Mouse (Mus musculus) stomach, embryonic 14.5 days (tissue): ENCODE results near the gene Fam171a2. TPM values are rescaled to one million over a fixed set of nuclear protein-coding genes. Genes with fewer than 3 reads are reported as not detected.

ENCODE experiments used
- ATAC-seq: fragments of 200-750 bp; cut with Nextera tagmentation; 2 replicates; pipeline ENCODE4 v1.8.0; 2017; ENCODE audit warnings: low read depth, moderate TSS enrichment; ENCODE audit not compliant: insufficient number of reproducible peaks, insufficient read depth, low FRiP score
- H3K27ac ChIP-seq: fragments of 300-500 bp; sonication (generic); 2 replicates; pipeline ENCODE4 v1.5.1; 2014; ENCODE audit warnings: mild to moderate bottlenecking, low read length, moderate library complexity, mixed read lengths
- H3K27me3 ChIP-seq: fragments of 300-500 bp; sonication (generic); 2 replicates; pipeline ENCODE4 v1.6.1; 2014; ENCODE audit warnings: low read length, control low read depth, mixed read lengths; ENCODE audit not compliant: control insufficient read depth, insufficient read depth
- H3K36me3 ChIP-seq: fragments of 300-500 bp; sonication (generic); 2 replicates; pipeline ENCODE4 v1.6.1; 2014; ENCODE audit warnings: mild to moderate bottlenecking, control low read depth, low read length, moderate library complexity, mixed read lengths; ENCODE audit not compliant: control insufficient read depth, insufficient read depth
- H3K4me1 ChIP-seq: fragments of 300-500 bp; sonication (generic); 2 replicates; pipeline ENCODE4 v1.6.1; 2014; ENCODE audit warnings: low read length, control low read depth, mixed read lengths; ENCODE audit not compliant: control insufficient read depth, insufficient read depth
- H3K4me2 ChIP-seq: fragments of 300-500 bp; sonication (generic); replicated peaks from 2 replicates; pipeline ENCODE4 v1.6.1; 2014; ENCODE audit warnings: low read depth, low read length, control low read depth
- H3K4me3 ChIP-seq: fragments of 300-500 bp; sonication (generic); 2 replicates; pipeline ENCODE4 v1.5.1; 2014; ENCODE audit warnings: low read depth, low read length, control low read depth
- H3K9ac ChIP-seq: fragments of 300-500 bp; sonication (generic); replicated peaks from 2 replicates; pipeline ENCODE4 v1.6.1; 2014; ENCODE audit warnings: low read depth, mild to moderate bottlenecking, control low read depth, low read length, moderate library complexity, mixed read lengths
- H3K9me3 ChIP-seq: fragments of 300-500 bp; sonication (generic); 2 replicates; pipeline ENCODE4 v1.6.1; 2016; ENCODE audit warnings: low read depth, low read length, control low read depth; ENCODE audit not compliant: control insufficient read depth
- whole genome bisulfite sequencing: fragments of 180-500 bp; shearing (Covaris S2); extraction: QIAGEN DNeasy Blood & Tissue Kit; methylation state at CpG from one replicate; pipeline ENCODE4 v1.1.7; 2014; 5-methylcytosine and 5-hydroxymethylcytosine counted together
- polyA plus RNA-seq: library from polyadenylated mRNA; unstranded; fragments of >200 nt; fragmentation: Nextera tagmentation; extraction: Ambion mirVana; gene quantifications from 2 replicates; pipeline ENCODE4 v1.2.1, GENCODE M21; 2014

Gene Fam171a2
- polyA plus RNA-seq, 1 experiment from 2014 or later: 8.0 TPM

DNA sequence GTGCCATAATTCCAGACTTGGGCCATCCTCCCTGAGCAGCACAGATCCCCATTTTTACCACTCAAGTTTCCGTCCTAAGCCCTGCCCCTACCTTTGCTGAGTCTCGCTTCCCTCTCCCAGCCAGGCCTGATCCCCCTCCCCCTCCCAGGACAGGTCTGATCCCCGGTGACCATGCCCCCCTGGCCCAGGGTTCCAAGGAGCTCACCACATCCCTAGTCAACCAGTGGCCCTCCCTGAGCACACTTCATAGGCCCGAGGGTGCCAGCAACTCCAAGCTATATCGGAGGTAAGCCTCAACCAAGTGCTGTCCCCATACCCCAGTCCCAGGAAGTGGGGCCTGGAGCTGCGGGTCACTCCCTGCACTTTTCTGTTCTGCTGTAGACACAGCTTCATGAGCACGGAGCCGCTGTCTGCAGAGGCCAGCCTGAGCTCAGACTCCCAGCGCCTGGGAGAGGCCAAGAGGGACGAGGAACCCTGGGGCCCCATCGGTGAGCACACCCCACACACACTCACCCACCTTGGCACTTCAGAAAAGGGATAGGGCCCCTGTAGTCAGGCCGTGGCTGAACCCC, 46.9 kb downstream of the Fam171a2 start:
- Histone ChIP-seq H3K36me3 (peaks cover 25% of the 10 kb centered on the region), H3K27ac (no peak overlapping the region), H3K4me2 (no peak overlapping the region), H3K27me3 (peaks cover 19% of the 10 kb centered on the region), H3K4me1 (peaks cover 14% of the 10 kb centered on the region), H3K9me3 (no peaks in the 10 kb centered on the region), H3K9ac (no peak overlapping the region), H3K4me3 (no peak overlapping the region)
- ATAC-seq: no peak
- whole genome bisulfite sequencing: 21% methylated on average over 12 of the region's 12 CpGs

DNA sequence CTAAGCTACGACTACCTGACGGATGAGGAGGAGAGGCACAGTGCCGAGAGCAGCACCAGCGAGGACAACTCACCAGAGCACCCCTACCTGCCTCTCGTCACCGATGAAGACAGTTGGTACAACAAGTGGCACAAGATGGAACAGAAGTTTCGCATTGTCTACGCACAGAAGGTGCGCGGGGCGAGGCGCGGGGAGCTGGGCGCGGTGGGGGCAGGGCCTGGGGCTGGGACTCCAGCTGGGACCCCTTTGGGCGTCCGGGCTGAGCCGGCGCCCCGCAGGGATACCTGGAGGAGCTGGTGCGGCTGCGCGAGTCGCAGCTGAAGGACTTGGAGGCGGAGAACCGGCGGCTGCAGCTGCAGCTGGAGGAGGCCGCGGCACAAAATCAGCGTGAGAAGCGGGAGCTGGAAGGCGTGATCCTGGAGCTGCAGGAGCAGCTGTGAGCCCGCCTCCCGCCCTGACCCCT, 47.8 kb downstream of the Fam171a2 start:
- ATAC-seq: no peak
- no peak overlapping the region for H3K9ac ChIP-seq
- no peak overlapping the region for H3K27ac ChIP-seq
- H3K4me3 ChIP-seq: peak overlapping the region; percentile 24
- peaks cover 19% of the 10 kb centered on the region for H3K27me3 ChIP-seq
- WGBS: 2% methylated on average over 34 of the region's 34 CpGs
- peaks cover 8% of the 10 kb centered on the region; the same call in 1 of the 2 replicates for H3K4me1 ChIP-seq
- peaks cover 22% of the 10 kb centered on the region for H3K36me3 ChIP-seq
- H3K4me2 ChIP-seq: peak overlapping the region; percentile 39
- H3K9me3 ChIP-seq: no peaks in the 10 kb centered on the region

DNA sequence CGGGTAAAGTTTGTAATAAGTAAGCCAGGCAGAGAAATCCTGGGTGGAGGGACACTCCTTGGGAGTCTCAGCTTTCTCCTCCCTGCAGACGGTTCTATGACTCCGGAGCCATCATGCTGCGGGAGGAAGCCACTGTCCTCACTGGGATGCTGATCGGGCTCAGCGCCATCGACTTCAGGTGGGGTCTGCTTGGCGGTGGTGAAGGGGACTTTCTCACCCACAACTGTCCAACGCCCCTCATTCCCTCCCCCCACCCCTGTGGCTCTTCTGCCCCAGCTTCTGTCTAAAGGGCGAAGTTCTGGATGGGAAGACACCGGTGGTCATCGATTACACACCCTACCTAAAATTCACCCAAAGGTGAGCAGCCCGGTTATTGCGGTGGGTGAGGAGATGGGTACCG, 48.4 kb downstream of the Fam171a2 start:
- ATAC-seq: no peak
- no peak overlapping the region for H3K9ac ChIP-seq
- H3K36me3 ChIP-seq: peaks cover 18% of the 10 kb centered on the region
- peak overlapping the region; percentile 24; the same call in 1 of the 2 replicates for H3K4me3 ChIP-seq
- whole genome bisulfite sequencing: 16% methylated on average over 15 of the region's 15 CpGs
- H3K4me1 ChIP-seq: peaks cover 9% of the 10 kb centered on the region; the same call in 1 of the 2 replicates
- peak overlapping the region; percentile 39 for H3K4me2 ChIP-seq
- no peak overlapping the region for H3K27ac ChIP-seq
- H3K27me3 ChIP-seq: peaks cover 19% of the 10 kb centered on the region
- no peaks in the 10 kb centered on the region for H3K9me3 ChIP-seq

DNA sequence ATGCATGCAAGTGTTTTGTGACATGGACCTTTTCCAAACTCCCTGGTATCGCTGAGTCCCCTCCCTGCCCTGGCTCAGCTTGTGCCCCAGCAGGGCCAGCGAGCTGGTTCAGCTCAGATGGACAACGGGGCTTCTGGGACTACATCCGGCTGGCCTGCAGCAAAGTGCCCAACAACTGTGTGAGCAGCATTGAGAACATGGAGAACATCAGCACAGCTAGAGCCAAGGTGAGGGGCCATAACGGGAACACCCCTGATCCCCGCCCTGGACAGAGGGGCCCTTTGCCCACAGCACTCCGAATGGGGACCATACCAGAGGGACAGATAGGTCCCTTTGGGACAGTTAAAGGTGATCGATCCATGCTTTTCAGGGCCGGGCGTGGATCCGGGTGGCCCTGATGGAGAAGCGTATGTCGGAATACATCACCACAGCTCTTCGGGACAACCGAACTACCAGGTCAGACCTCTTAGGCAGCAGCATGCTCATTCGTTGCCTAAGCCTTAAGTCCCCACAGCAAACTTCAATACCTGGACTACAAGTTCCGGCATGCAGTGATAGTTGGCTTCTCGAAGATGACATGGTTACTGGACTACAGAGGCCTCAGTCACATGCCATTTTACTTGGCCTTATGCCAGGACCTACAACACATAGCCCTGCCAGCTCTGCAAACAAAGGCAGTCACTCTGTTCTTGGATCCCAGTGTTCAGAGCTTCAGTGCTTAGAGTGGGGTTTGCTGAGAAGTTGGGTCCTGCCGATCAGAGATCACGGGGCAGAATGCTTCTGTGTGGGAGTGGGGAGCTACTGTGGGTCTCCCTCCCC, 49.3 kb downstream of the Fam171a2 start:
- no peak for ATAC-seq
- Histone ChIP-seq H3K9me3 (no peaks in the 10 kb centered on the region), H3K36me3 (peaks cover 9% of the 10 kb centered on the region), H3K4me3 (no peak overlapping the region), H3K27me3 (peaks cover 19% of the 10 kb centered on the region), H3K27ac (no peak overlapping the region), H3K9ac (no peak overlapping the region), H3K4me1 (peaks cover 15% of the 10 kb centered on the region; the same call in 1 of the 2 replicates), H3K4me2 (no peak overlapping the region)
- WGBS: 71% methylated on average over 20 of the region's 20 CpGs

DNA sequence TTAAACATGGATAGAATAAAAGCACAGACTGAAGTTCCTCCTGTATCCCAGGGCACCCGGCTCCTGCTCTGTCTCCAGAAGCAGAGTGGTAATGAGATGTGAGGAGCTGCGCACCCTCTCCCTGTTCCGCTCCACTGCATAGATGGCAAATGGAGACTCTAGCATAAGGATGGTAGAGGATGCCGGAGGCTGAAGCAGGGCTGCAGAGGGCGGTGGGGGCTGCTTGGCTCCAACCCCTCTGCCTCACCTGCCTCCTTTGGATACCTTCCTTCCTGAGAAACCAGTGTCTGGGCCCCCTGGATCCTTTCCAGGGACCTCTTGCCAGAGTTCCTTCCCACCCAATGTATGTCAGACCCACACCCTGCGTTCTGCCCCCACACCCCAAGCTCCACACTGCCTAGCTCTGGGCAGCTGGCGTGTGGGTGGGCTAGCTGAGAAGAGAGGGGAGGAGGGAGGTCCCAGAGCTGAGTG, 50.8 kb downstream of the Fam171a2 start:
- Histone ChIP-seq H3K36me3 (no peaks in the 10 kb centered on the region), H3K4me1 (peaks cover 18% of the 10 kb centered on the region; the same call in 1 of the 2 replicates), H3K4me3 (no peak overlapping the region), H3K9me3 (no peaks in the 10 kb centered on the region), H3K4me2 (no peak overlapping the region), H3K27me3 (peaks cover 19% of the 10 kb centered on the region), H3K9ac (no peak overlapping the region), H3K27ac (no peak overlapping the region)
- WGBS: 75% methylated on average over 7 of the region's 7 CpGs
- no peak for ATAC-seq

DNA sequence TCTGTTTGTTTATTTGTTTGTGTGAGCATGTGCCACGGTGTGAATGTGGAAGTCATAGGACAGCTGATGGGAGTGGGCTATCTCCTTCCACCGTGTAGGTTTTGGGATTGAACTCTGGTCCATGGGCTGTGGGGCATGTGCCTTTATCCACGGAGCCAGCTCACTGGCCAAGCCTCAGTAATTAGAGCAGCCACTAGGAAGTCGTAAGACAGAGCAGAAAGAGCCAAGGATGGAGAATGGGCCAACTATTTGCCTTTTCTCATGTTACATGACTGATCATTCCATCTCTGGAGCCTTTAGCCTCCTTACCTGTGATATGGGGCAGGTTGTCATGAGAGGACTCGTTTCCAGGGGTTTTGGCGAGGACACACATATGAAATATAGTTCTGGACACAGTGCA, 51.2 kb downstream of the Fam171a2 start:
- WGBS: 62% methylated on average over 6 of the region's 6 CpGs
- no peak overlapping the region for H3K4me2 ChIP-seq
- peaks cover 18% of the 10 kb centered on the region; the same call in 1 of the 2 replicates for H3K4me1 ChIP-seq
- peaks cover 19% of the 10 kb centered on the region for H3K27me3 ChIP-seq
- H3K27ac ChIP-seq: no peak overlapping the region
- H3K36me3 ChIP-seq: no peaks in the 10 kb centered on the region
- H3K9ac ChIP-seq: no peak overlapping the region
- ATAC-seq: no peak
- H3K4me3 ChIP-seq: no peak overlapping the region
- H3K9me3 ChIP-seq: no peaks in the 10 kb centered on the region

DNA sequence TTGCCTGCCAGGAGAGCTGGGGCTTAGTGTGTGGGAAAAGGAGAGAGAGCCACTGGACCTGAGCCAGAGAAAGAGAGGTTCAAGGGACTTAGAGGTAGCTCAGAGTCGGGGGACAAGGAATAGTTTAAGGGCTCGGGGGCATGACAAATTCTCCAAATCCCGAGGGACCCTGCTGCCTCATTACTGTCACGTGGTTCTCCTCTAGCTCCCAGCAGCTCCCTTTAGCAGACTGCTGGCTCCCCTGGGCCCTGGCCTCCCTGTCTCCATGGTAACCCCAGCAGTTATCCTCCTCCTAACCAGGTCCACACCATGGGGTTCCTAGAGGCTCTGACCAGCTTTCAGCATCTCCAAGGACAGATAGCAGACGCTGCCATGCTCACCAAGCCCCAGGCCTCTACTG, 52.2 kb downstream of the Fam171a2 start:
- Histone ChIP-seq H3K9me3 (no peaks in the 10 kb centered on the region), H3K27ac (no peak overlapping the region; the same call in 1 of the 2 replicates), H3K36me3 (no peaks in the 10 kb centered on the region), H3K4me1 (peaks cover 18% of the 10 kb centered on the region; the same call in 1 of the 2 replicates), H3K27me3 (peaks cover 15% of the 10 kb centered on the region), H3K4me3 (no peak overlapping the region), H3K9ac (no peak overlapping the region), H3K4me2 (no peak overlapping the region)
- WGBS: 12% methylated on average over 5 of the region's 5 CpGs
- no peak for ATAC-seq

DNA sequence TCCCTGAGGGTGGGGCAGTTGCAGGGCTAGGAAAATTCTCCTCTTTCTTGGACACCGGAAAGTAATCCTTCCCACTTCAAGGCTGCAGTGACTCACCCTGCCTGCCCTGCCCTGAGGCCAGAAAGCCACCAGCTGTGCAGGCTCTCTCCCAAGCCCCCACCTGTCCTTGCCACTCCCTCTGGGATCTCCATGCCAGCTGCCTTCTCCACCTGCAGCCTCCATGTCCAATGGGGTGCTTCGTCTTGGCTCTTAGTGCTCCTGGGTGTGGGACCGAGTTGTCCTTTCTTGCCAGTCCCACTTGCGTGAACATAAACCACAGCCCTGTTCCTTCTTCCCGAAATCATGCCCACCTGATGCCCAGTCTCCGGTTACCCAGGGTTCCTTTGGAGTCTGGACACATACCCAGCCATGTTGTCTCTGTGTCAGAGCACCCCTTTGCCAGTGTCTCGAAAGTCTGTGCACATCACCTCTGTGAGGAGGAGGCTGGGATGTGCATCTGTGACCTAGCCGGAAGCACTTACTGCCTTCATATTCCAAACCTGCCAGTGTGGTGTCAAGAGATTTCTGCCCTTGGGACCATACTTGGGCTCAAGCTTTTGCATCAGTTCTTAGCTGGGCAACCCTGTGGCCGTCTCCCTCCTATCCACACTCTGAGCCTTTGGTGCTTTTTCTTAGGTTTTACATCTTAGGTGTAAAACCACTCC, 52.9 kb downstream of the Fam171a2 start:
- Histone ChIP-seq H3K27me3 (peaks cover 11% of the 10 kb centered on the region), H3K4me2 (no peak overlapping the region), H3K36me3 (no peaks in the 10 kb centered on the region), H3K4me3 (no peak overlapping the region), H3K27ac (no peak overlapping the region), H3K9ac (no peak overlapping the region), H3K4me1 (peaks cover 12% of the 10 kb centered on the region; the same call in 1 of the 2 replicates), H3K9me3 (no peaks in the 10 kb centered on the region)
- WGBS: 79% methylated on average over 9 of the region's 9 CpGs
- no peak for ATAC-seq
